35 mouse cellular contexts compared by ENCODE assay signal in the genomic region with DNA sequence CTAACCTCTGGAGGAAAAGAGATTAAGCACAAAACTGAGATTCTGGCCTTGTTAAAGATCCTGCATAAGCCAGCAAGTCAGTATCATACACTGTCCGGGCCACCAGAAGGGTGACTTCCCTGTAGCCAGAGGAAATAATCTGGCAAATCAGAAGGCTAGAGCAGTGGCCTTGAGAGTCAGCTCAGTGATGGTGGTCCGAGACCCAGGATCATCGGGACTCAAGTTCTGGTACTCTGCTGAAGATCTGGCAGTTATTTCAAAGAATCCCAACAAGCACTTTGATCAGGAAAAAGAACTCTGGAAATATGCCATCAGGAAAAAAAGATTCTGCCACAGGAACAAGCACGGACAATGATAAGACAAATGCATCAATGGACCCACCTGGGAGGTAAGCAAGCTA.
"Had no signal": no experiment of that assay in that cellular context is flagged by ENCODE, and none has a peak within 500 bp of the region (broad histone marks: within the 10 kb centered on the region; RNA-seq: fewer than 3 reads in every experiment).

No protein-coding gene starts in this region.

- H3K9me3 ChIP-seq: heart, embryonic 10.5 days; heart, embryonic 12.5 days; heart, embryonic 13.5 days; heart, embryonic 15.5 days; hindbrain, embryonic 15.5 days; intestine, embryonic 15.5 days had no signal

- H3K4me3 ChIP-seq: heart, embryonic 10.5 days; heart, embryonic 12.5 days; heart, embryonic 13.5 days; heart, embryonic 15.5 days; hindbrain, embryonic 10.5 days; hindbrain, embryonic 12.5 days; hindbrain, embryonic 13.5 days; hindbrain, embryonic 15.5 days; intestine, embryonic 15.5 days; kidney, embryonic 15.5 days; layer of hippocampus, adult 2 months had no signal

- ATAC-seq: hindbrain, embryonic 16.5 days; hindbrain, postnatal 0 days; inflammation-experienced regulatory T-cells, adult 6 months; intestine, embryonic 15.5 days; intestine, embryonic 16.5 days; intestine, postnatal 0 days had no signal

- H3K27ac ChIP-seq: heart, embryonic 10.5 days; heart, embryonic 13.5 days; heart, embryonic 15.5 days; hindbrain, embryonic 10.5 days; hindbrain, embryonic 12.5 days; hindbrain, embryonic 13.5 days; hindbrain, embryonic 14.5 days; hindbrain, embryonic 15.5 days; hindbrain, postnatal 0 days; intestine, embryonic 15.5 days; kidney, embryonic 15.5 days; kidney, postnatal 0 days; layer of hippocampus, adult 2 months had no signal

- DNase-seq: heart, postnatal 10 days; heart, postnatal 14 days; heart, postnatal 36 days; heart, postnatal 4 days; kidney, adult 11 months; kidney, adult 18-20 months; kidney, adult 2 months; kidney, adult 8-10 months; kidney, adult 9 months; kidney, postnatal 10 days; kidney, postnatal 14 days; kidney, postnatal 25 days; kidney, postnatal 36 days; kidney, postnatal 4 days; layer of hippocampus, adult 9-11 months; layer of hippocampus, postnatal 36 days had no signal

- H3K4me2 ChIP-seq: heart, embryonic 11.5 days; heart, embryonic 12.5 days; heart, embryonic 13.5 days; heart, embryonic 15.5 days; hindbrain, embryonic 12.5 days; hindbrain, embryonic 13.5 days; hindbrain, embryonic 14.5 days; hindbrain, embryonic 15.5 days; intestine, embryonic 15.5 days; kidney, embryonic 15.5 days had no signal

- H3K9ac ChIP-seq: heart, embryonic 12.5 days; heart, embryonic 13.5 days; heart, embryonic 15.5 days; hindbrain, embryonic 12.5 days; hindbrain, embryonic 13.5 days; hindbrain, embryonic 14.5 days; hindbrain, embryonic 15.5 days; intestine, embryonic 15.5 days; kidney, embryonic 15.5 days had no signal

- H3K27me3 ChIP-seq: heart, embryonic 12.5 days; heart, embryonic 13.5 days; heart, embryonic 15.5 days; hindbrain, embryonic 12.5 days; hindbrain, embryonic 13.5 days; hindbrain, embryonic 15.5 days; intestine, embryonic 15.5 days; kidney, embryonic 15.5 days had no signal
